Mouse (Mus musculus) heart, postnatal 14 days (tissue): ENCODE results near the gene Zmynd11. TPM values are rescaled to one million over a fixed set of nuclear protein-coding genes. Genes with fewer than 3 reads are reported as not detected.
"Not testable (repeated sequence)": the region's sequence is repeated elsewhere in the genome, so short reads cannot be mapped to it uniquely, and the experiment has no call there.

Experiments used
- DNase-seq, 2 experiments: peaks; one replicate each; pipeline ENCODE4 v3.0.0; 2021 to 2022
- intact Hi-C: fragments of 180-260 bp; cut with DNase I; formaldehyde crosslinking; loops from one replicate; pipeline ENCODE4 v1.15.1; 2025
- total RNA-seq, 2 experiments: library from RNA; stranded (reverse); gene quantifications; 2 replicates each; pipeline ENCODE4 v1.2.3; 2021

Gene Zmynd11
- total RNA-seq, 2 experiments from 2014 or later: 122 to 134 TPM

DNA sequence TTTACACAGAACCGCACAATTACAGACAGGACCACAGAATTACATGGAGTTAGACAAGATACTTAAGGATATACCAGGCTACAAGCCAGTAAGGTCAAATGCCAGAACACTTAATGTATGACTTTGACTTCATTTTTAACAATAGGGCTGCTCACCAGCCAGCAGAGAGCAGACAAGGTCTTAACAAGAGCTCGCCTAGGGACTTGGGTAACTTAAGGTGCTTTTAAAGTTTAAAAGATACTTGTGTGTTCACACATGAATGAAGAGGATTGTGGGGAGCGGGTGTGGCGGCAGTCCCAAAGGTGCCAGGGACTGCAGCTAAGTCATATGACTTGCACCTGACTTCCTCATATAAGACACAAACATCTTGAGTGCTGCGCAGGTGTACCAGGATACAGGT is 32.9 kb downstream of the Zmynd11 start:
- DNase-seq, intact Hi-C loops: not testable (repeated sequence)

DNA sequence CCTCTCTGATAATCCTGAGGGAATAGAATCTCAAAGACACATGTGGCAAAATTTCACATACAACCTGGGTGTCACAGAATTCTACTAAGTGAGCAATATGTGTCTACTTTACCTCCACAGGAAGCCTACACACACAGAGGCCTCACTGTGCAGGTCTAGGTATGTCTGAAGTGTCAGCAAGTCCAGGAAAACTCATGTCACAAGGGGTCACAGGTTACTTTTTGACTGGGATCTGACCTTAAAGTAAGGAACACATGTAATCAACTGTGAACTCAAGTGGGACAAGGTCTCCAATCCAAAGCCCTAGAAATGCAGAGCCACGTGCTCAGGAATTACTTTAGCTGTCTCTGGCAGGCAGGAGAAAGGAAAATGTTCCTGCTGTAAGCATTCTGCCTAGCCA is 36.1 kb downstream of the Zmynd11 start:
- intact Hi-C loops: no loop called here
- no peak for DNase-seq

DNA sequence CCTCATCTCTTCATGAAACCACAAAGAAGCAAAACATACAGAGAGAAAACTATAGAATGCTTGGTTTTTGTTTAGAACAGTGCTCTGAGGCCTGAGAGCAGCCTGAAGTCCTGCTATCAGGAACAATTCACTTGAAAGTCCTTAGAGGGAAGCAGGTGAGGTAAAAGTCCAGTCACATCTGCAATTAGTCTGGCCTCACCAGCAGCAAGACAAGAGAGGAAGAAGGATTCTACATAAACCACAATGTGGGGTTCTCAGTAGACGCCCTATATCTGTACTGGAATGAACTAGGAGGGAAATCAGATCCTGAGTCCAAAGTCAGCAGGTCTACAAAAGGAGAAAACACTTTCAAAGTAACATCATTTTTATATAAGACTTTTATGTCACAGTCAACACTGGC is 49.9 kb downstream of the Zmynd11 start:
- no peak for DNase-seq
- intact Hi-C loops: no loop called here

DNA sequence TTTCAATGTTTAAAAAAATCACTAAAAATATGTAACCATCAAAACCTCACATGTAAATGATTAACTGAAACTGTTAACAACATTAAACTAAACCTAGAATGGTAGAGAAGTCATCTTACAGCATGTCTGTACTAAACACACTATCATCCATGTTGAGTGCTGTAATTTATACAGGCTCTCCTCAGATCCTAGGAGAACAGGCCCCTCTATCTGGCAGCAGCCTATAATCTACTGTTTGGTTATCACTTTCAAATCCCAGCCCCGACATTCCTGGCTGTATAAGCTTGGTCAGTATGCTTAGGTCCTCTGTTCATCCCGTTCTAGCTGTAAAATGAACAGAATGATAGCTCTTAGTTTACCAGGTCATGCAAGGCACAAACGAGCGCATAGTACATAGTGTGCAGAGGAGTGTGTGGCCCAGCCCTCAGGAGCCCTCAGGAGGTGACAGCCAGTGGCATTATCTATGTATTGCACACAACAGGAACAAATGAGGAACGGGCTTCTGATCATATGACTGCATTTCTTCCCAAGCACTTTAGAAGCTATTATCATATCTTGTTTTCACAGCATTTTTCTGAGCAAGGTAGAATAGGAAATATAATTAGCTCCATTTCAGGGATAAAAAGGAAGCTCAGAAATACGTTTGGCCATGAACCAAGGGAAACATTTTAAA is 51.5 kb downstream of the Zmynd11 start:
- intact Hi-C loops: no loop called here

DNA sequence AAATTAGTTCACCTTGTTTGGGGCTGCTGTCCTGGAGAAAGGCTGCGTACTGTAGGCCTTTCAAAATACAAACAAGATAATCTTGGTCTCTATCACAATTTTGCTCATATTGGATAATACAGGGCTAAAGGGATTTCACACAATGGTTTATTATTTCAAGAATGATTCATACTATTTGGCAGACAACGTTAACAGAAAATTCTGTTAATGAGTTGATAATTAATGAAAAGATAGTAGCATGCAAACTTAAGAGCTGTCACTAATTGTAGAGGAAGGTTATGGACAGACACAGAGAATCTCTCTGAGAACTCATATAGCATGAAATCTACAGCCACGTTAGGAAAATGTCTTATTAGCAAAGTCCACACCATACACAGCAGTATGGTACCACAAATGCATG is 52.2 kb downstream of the Zmynd11 start:
- no peak for DNase-seq
- intact Hi-C loops: no loop called here

More for the DNA sequence above, 51.5 kb downstream of the Zmynd11 start:
- no peak for DNase-seq

DNA sequence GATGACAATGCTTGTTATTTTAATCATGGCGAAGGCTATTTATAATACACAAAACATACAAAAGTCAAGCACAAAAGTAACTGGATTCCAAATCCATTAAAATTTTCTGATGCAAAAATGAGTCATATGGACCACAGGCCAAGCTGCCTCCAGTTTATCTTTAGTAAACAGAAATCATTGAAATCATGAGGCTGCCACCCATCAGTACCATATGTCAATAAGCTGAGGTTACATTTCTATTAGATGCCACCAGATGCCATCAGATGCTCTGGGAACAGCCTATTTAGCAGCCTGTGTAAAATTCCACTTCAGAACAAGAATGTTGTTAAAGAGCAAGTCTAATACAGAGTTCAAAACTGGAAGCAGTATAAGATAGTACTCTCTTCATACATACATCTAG is 52.7 kb downstream of the Zmynd11 start:
- DNase-seq: no peak
- intact Hi-C loops: no loop called here

DNA sequence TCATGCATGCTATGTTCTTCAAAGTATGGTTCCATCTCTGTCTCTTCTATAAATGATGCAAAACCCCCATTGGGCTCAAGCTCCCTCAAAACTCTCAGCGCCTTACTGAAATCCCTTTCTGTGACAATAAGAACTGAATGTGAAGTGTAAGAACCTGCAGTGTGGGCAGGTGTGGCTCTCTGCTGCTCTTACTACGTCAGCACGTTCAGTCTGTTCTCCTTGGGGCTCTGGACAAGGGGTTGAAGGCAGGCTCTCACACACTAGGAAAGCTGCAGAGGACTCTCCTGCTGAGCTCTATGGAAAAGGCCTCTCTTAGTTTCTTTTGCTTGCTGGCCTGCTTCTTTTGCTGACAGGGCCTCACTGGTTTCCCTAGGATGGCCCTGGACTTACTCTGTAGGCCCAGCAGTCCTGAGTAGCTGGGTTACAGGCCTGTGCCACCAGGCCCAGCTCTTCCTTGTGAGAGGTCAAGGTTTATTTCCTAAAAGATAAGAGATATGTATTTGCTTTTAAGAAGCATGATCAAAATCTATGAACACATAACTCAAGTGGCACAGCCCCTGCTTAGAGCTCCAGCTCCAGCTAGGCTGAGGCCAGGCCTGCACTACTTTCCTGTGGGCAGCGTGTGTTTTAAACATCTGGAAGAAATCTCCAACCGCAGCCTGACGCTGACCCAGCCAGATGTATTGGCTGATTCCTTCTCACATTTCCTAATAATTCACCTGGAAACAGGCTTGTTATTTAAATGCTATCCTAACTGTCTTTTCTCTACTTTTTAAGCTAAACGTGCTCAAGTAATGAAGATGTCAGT is 56.5 kb downstream of the Zmynd11 start:
- no peak for DNase-seq
- intact Hi-C loops: no loop called here

DNA sequence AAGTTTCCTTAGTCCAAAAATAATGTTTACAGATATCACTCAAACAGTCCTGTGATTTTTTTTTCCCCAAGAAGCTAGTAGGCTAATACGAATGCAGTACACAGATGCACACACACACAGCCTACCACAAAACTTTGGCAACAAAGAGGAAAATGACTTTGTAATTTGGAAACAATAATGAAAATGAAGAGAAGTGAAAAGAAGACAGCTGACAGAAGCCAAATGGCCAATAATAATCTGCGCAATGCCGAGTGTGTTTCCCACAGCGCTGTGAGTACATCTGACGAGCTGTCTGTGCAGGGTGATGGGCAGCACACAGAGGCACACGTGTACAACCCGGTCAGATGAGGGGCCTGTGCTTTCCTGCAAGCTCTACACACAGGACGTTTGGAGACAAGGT is 58.4 kb downstream of the Zmynd11 start:
- DNase-seq: no peak
- intact Hi-C loops: no loop called here

DNA sequence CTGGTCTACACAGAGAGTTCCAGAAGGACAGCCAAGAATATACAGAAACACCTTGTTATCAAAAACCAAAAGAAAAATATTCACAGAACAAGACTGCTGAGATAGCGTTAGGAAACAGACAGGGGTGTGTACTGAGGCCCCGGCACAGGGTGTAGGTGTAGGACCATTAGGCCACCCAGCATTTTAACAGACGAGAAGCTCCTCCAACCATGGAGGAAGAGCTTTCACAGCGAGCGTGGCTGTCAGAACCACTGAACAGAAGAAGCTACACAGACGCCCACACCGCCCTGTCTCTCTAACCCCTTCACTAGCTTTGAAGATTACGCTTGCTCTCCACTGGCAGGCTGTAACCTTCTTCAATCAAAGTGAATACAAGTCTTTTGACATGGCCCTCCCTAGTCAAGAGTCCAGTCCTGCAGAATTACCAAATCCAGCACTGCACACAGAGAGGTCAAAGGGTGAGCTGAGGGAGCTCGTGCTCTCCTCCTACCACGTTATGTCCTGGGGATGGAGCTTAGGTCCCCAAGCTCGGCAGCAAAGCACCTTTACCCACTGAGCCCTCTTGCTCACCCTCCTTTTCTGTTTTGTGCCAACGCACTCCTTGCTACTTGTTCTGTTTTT is 62.4 kb downstream of the Zmynd11 start:
- no peak for DNase-seq
- intact Hi-C loops: no loop called here

DNA sequence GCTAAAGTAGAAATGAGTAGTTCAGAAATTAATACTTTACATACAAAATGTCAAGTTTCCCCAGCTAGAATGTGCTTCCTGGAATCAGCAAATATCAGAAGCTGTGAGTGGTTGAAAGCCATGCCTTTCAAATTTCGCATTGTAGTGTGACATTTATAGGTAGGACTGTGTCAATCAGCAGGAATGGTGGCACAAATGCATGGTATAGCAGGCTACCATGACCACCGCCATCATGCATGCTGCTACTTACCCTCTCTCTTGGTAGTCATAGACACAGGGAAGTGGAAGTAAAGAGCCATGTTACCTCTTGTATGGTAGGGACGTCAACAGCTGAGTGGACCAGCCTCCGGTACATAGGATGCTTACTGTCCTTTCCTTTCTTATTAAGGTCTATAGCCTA is 67.8 kb downstream of the Zmynd11 start:
- intact Hi-C loops: loop anchor here (5.0 kb wide), 1 partner anchor 150 kb away; no protein-coding TSS in a partner anchor
- no peak for DNase-seq

DNA sequence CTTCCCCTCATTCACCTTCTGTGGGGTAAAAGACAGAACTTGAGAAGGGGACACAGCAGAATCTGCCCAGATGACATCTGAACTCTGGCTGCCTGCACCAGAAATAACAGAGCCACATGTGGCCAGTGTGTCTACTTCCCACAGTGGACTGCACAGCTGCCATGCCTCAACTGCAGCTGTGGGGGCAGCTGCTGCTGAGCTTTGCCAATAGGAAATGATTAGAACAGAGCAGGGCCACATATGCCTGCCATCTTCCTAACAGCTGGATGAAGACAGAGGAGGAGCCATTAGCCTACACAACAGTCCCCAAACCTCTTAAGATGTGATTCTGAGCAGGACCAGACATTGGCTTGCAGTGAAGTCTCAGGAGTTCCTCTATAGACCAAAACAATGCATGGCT is 69.3 kb downstream of the Zmynd11 start:
- intact Hi-C loops: loop anchor here (5.0 kb wide), 1 partner anchor 151 kb away; no protein-coding TSS in a partner anchor
- peak; percentile 47 to 64 for DNase-seq

DNA sequence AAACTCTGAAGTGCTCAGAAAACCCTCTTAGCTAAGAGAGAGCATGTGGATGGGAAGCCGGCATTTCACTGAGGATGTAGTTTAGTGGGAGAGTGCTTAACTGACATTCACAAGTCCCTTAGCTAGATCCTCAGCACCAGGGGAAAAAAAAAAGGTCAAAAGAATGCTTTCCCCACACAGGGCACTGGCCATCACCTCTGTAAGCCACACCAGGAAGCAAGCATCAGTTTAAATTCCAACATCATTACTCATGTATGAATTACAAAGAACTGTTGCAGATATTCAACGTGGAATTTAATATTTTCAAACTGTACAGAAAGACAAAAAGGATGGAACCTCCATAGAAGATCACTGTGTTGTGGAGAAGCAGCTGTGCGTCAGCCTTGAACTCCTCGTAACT is 69.7 kb downstream of the Zmynd11 start:
- intact Hi-C loops: loop anchor here (5.0 kb wide), 1 partner anchor 152 kb away; no protein-coding TSS in a partner anchor

DNA sequence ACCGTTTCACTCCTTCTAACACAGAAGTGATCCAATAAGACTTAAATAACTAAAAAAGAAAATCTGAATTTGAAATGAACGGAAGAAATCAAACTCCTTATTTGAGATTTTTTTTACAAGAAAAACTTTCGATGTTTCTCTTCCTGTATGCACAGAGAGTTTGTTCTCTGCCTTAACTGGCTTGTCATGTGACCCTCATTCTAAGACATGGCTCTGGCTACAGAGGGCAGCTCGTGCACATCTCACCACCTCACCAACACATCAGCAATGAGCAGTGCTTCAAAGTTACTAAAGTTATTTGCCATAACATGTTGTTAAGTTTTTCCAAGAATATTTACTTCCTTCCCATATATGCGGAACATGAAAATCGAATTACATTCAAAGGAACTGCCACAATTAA is 70.5 kb downstream of the Zmynd11 start:
- intact Hi-C loops: loop anchor here (5.0 kb wide), 2 partner anchors 68 to 153 kb away; no protein-coding TSS in a partner anchor
- DNase-seq: no peak

More for the DNA sequence above, 69.7 kb downstream of the Zmynd11 start:
- DNase-seq: no peak

DNA sequence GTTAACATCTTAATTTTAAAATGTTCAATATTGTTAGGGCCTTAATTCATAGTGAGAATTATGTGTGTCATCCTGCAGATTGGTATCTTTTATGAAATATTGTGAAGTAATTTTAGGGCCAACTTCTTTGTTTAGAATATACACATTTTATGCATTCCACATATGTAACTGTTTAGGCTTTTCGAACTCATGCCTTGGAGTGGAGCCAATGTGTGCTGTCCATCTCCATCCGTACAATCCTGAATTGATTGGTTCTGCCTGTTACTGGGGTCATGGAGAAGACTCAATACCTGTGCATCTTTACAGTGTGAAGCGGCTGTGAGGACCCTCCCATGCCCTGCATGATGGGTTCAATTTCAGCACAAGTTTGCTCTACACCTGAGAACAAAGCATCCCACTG is 72.3 kb downstream of the Zmynd11 start:
- DNase-seq: no peak
- intact Hi-C loops: loop anchor here (5.0 kb wide), 1 partner anchor 69 kb away; no protein-coding TSS in a partner anchor

DNA sequence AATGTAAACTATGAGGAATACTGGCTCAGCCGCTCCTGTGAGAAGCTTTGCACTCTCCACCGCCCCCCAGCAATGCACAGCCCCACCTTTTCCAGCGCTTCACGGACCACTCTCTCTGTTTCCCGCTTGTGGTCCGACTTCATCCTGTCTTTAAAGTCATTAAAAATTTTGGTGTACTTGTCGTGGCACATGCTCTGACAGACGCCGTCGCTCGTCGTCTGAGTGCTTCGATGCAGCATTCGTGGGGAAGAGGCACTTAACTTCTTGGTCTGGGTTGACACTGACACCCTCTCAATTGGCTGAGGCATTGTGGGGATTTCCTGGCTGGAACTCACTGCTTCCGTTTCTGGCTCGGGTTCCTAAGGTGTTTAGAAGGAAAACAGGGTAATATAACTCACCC is 75.8 kb downstream of the Zmynd11 start:
- no peak for DNase-seq
- intact Hi-C loops: no loop called here

DNA sequence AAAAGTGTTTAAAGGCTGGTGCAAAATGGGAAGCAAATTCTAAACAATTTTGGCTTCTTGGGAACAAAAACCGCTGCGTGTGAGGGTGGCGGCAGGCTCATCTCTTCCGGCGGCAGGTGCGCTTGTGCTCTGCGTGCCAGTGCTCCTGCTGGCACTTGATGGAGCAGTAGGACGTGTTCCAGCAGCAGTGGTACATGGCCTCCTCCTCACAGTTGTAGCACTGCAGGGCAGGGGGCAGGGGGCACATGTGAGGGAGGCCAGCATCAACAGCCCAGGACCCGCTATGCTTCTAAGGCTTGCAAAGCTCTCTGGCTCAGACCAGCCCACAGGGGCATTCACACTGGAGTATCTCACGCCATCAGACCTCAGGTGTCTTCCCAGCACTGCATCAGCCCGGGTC is 78.4 kb downstream of the Zmynd11 start:
- intact Hi-C loops: no loop called here
- DNase-seq: no peak

DNA sequence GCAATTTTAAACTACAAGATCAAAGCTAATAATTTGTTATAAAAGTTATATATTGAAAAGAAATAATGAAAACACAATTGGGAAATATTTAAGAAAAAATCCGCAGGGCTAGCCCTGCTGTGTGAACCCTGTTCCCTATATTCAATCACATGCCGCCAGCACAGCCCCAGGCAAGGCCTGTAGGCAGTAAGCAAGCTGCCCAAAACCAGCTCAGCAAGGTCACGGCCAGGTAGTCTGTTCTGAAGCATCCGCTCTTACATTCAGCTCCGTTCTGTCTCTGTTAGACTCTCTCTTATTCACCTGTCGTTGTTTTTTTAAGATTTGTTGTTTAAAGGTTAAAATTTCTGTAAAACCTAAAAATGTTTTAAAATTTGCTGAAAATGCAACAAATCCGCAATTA is 78.9 kb downstream of the Zmynd11 start:
- intact Hi-C loops: no loop called here

DNA sequence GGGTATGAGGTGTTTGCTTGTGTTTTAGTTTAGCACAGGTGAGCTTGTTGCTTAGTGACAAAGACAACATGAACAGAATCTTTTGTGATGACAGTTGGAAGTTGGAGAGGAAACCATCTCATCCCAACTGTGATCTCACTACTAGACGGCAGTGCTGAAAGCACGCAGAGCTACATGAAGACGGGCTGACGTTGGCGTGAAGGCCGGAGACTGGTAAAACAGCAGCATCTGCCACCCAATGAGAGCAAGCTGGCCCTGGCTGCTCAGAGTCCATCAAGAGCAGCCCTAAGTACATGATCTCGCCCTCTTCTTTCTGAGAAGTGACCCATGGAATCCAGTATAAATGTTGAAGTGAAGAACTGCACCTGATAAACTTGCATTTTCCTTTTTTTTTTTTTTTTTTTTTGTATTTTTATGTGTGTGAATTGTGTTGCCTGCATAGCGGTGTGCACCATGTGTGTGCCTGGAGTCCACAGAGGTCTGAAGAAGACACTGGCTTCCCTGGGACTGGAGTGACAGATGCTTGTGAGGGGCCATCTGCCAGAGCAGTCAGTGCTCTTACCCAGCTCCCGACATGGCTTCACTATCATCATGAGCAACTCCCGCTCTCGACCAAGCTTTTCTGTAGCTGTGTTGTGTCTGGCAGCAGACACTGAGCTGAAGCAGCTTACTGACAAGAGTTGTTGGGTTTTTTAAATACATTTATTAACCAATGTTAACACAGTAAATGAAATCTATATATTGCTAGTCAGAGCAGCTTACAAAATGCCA is 80.8 kb downstream of the Zmynd11 start:
- intact Hi-C loops: no loop called here
- no peak for DNase-seq

More for the DNA sequence above, 78.9 kb downstream of the Zmynd11 start:
- DNase-seq: no peak

DNA sequence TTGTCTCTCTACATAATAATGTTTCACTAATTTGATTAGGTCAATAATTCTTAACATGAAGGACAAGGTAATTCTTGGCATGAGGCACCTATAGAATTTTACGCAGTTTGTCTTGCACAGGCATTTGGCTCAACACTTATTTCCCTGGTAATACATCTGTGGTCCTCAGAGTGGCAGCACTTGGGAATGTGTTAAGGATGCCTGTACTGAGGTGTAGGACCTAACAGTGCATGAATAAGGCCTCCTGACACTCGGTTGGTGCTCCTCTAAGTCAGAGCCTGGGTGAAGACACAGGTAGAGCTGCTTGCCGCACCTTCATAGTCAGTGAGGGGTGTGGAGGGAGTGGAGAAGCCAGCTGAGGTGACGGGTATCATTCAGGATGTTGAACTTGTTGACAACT is 81.8 kb downstream of the Zmynd11 start:
- no peak for DNase-seq
- intact Hi-C loops: no loop called here

DNA sequence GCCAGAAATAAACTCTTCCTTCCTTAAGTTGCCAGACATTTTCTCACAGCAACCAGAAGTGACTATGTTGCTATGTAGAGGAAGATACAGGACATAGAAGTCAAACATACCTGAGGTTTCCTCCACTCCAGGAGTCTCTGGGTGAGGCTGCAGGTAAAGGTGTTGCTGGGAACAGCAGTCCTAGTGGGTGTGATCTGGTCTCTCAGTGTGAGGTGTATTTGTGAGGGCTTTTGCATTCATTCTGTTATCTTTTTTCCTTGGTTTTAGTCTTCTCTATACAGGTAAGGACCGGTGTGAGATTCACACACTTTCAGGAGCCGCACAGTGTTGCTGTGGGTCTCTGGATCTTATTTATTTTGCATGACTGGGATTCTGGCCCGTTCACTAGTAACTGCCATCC is 83.6 kb downstream of the Zmynd11 start:
- intact Hi-C loops: no loop called here
- no peak for DNase-seq

DNA sequence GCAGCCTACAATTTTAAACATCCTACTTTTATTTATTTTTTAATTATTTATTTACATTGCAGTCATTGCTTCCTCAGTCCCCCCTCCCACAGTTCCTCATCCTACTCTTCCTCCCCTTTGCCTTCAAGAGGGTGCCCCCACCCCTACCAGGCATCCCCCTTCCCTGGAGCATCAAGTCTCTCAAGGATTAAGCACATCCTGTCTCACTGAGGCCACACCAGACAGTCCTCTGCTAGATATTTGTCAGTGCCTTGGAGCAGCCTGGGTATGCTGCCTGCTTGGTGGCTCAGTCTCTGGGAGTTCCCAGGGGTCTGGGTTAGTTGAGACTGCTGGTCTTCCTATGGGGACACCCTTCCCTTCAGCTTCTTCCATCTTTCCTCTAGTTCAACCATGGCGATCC is 91.0 kb downstream of the Zmynd11 start:
- intact Hi-C loops: no loop called here
- DNase-seq: no peak
